Mouse (Mus musculus) adrenal gland, postnatal 14 days (tissue): ENCODE data around the gene Tapbpl. TPM values are rescaled to one million over a fixed set of nuclear protein-coding genes. Genes with fewer than 3 reads are reported as not detected.
"Not testable (repeated sequence)": the region's sequence is repeated elsewhere in the genome, so short reads cannot be mapped to it uniquely, and the experiment has no call there.

Source experiments
- DNase-seq: peaks from one replicate; pipeline ENCODE4 v3.0.0; 2021; ENCODE audit warnings: mixed read lengths
- long read RNA-seq, 2 experiments: library from polyadenylated mRNA; stranded (forward); transcript quantifications; one replicate each; pipeline ENCODE4 v2.0.0; 2021
- total RNA-seq: library from RNA; stranded (reverse); gene quantifications from 2 replicates; pipeline ENCODE4 v1.2.3, GENCODE M21; 2021

Tapbpl gene
- total RNA-seq = 12.6 and 14.0 TPM in 2 replicates
- long read RNA-seq, experiment 1, transcript Tapbpl-201 (7 exons, 2,352 nt) = major isoform, 9 of 15 reads
- long read RNA-seq, experiment 1, partial matches to known transcripts = 6 of 15 reads
- long read RNA-seq, experiment 1, other reads (novel, unspliced or antisense) = 0 of 15 reads
- long read RNA-seq, experiment 2, transcript Tapbpl-201 (7 exons, 2,352 nt) = major isoform, 12 of 24 reads
- long read RNA-seq, experiment 2, partial matches to known transcripts = 7 of 24 reads
- long read RNA-seq, experiment 2, other reads (novel, unspliced or antisense) = 5 of 24 reads

GRCm38 (mm10) chr6:125231117-125232044 lies at the start of gene Tapbpl:
TSS of gene Tapbpl (minus strand) at chr6:125231860.
- DNase-seq = peak; percentile 81

GRCm38 (mm10) chr6:125279729-125280128 lies 48.1 kb upstream of the Tapbpl start:
- DNase-seq = no peak

GRCm38 (mm10) chr6:125274841-125275563 lies 43.3 kb upstream of the Tapbpl start:
- peak; percentile 64 for DNase-seq

- DNase-seq = no peak
These were observed 40.6 kb upstream of the Tapbpl start for GRCm38 (mm10) chr6:125272228-125272785.

GRCm38 (mm10) chr6:125271455-125272227 lies 40.0 kb upstream of the Tapbpl start:
- peak; percentile 96 for DNase-seq

GRCm38 (mm10) chr6:125268799-125269198 lies 37.1 kb upstream of the Tapbpl start:
- DNase-seq = no peak

GRCm38 (mm10) chr6:125267469-125267868 lies 35.8 kb upstream of the Tapbpl start:
- no peak for DNase-seq

- not testable (repeated sequence) for DNase-seq
These were observed 34.9 kb upstream of the Tapbpl start for GRCm38 (mm10) chr6:125266600-125266999.

- no peak for DNase-seq
These were observed 34.4 kb upstream of the Tapbpl start for GRCm38 (mm10) chr6:125266091-125266490.

- peak; percentile 28 for DNase-seq
These were observed 33.6 kb upstream of the Tapbpl start for GRCm38 (mm10) chr6:125265239-125265638.

GRCm38 (mm10) chr6:125264219-125264618 lies 32.6 kb upstream of the Tapbpl start:
- DNase-seq = no peak

GRCm38 (mm10) chr6:125260006-125260555 lies 28.4 kb upstream of the Tapbpl start:
- DNase-seq = no peak

- peak; percentile 68 for DNase-seq
These were observed 24.7 kb upstream of the Tapbpl start for GRCm38 (mm10) chr6:125256222-125256966.

- DNase-seq = no peak
These were observed 23.9 kb upstream of the Tapbpl start for GRCm38 (mm10) chr6:125255516-125256044.

GRCm38 (mm10) chr6:125253863-125254715 lies 22.4 kb upstream of the Tapbpl start:
- no peak for DNase-seq

- DNase-seq = no peak
These were observed 21.1 kb upstream of the Tapbpl start for GRCm38 (mm10) chr6:125252711-125253110.

- no peak for DNase-seq
These were observed 20.6 kb upstream of the Tapbpl start for GRCm38 (mm10) chr6:125252285-125252684.

- no peak for DNase-seq
These were observed 12.9 kb upstream of the Tapbpl start for GRCm38 (mm10) chr6:125244551-125244950.

GRCm38 (mm10) chr6:125241566-125241965 lies 9.9 kb upstream of the Tapbpl start:
- no peak for DNase-seq
